Mouse (Mus musculus) intestine, postnatal 0 days (tissue): ENCODE data around the gene Palm. TPM values are rescaled to one million over a fixed set of nuclear protein-coding genes. Genes with fewer than 3 reads are reported as not detected.

ENCODE experiments used
- ATAC-seq: fragments of 200-750 bp; cut with Nextera tagmentation; 2 replicates; pipeline ENCODE4 v1.8.0; 2017; ENCODE audit warnings: mild to moderate bottlenecking, moderate TSS enrichment, moderate library complexity
- H3K27ac ChIP-seq: fragments of 300-500 bp; sonication (generic); 2 replicates; pipeline ENCODE4 v1.5.1; 2014; ENCODE audit warnings: mild to moderate bottlenecking, low read depth, low read length, moderate library complexity
- H3K27me3 ChIP-seq: fragments of 300-500 bp; sonication (generic); replicated peaks from 2 replicates; pipeline ENCODE4 v1.6.1; 2014; ENCODE audit warnings: low read length, mixed read lengths; ENCODE audit not compliant: control insufficient read depth, insufficient read depth
- H3K36me3 ChIP-seq: fragments of 300-500 bp; sonication (generic); 2 replicates; pipeline ENCODE4 v1.6.1; 2014; ENCODE audit warnings: mild to moderate bottlenecking, moderate library complexity; ENCODE audit not compliant: control insufficient read depth, insufficient read depth
- H3K4me1 ChIP-seq: fragments of 300-500 bp; sonication (generic); replicated peaks from 2 replicates; pipeline ENCODE4 v1.6.1; 2014; ENCODE audit warnings: antibody characterized with exemption, low read length, mixed read lengths; ENCODE audit not compliant: control insufficient read depth, insufficient read depth
- H3K4me2 ChIP-seq: fragments of 300-500 bp; sonication (generic); replicated peaks from 2 replicates; pipeline ENCODE4 v1.6.1; 2014; ENCODE audit warnings: low read depth, mild to moderate bottlenecking, moderate library complexity
- H3K4me3 ChIP-seq: fragments of 300-500 bp; sonication (generic); 2 replicates; pipeline ENCODE4 v1.5.1; 2014; ENCODE audit warnings: low read depth, low read length
- H3K9ac ChIP-seq: fragments of 300-500 bp; sonication (generic); 2 replicates; pipeline ENCODE4 v1.6.1; 2014; ENCODE audit warnings: mild to moderate bottlenecking, low read depth, low read length
- H3K9me3 ChIP-seq: fragments of 300-500 bp; sonication (generic); 2 replicates; pipeline ENCODE4 v1.6.1; 2016; ENCODE audit warnings: mixed run types; ENCODE audit not compliant: control insufficient read depth
- CTCF ChIP-seq: sonication (generic); IDR thresholded peaks from 2 replicates; pipeline ENCODE4 v1.5.1; 2016; ENCODE audit warnings: low read depth, mild to moderate bottlenecking, control low read depth, antibody characterized with exemption, moderate library complexity
- WGBS: fragments of 180-500 bp; shearing (Covaris S2); extraction: QIAGEN DNeasy Blood & Tissue Kit; methylation state at CpG from one replicate; pipeline ENCODE4 v1.1.7; 2014; 5-methylcytosine and 5-hydroxymethylcytosine counted together
- polyA plus RNA-seq: library from polyadenylated mRNA; unstranded; fragments of >200 nt; fragmentation: Nextera tagmentation; extraction: Ambion mirVana; gene quantifications from 2 replicates; pipeline ENCODE4 v1.2.1, GENCODE M21; 2015

Palm gene
- polyA plus RNA-seq, 1 experiment from 2014 or later: 19.9 TPM

- no peak overlapping the region for H3K4me3 ChIP-seq
- H3K27me3 ChIP-seq: no peaks in the 10 kb centered on the region
- H3K9me3 ChIP-seq: no peaks in the 10 kb centered on the region
- H3K4me1 ChIP-seq: no peaks in the 10 kb centered on the region
- no peaks in the 10 kb centered on the region for H3K36me3 ChIP-seq
- WGBS: 70% methylated on average over 3 of the region's 3 CpGs
- no peak overlapping the region for H3K27ac ChIP-seq
- no peak overlapping the region for H3K9ac ChIP-seq
- H3K4me2 ChIP-seq: no peak overlapping the region
- TF ChIP-seq CTCF: no peak
- no peak for ATAC-seq
Measured at GRCm38 (mm10) chr10:79842322-79842721, 49.0 kb downstream of the Palm start.

DNA sequence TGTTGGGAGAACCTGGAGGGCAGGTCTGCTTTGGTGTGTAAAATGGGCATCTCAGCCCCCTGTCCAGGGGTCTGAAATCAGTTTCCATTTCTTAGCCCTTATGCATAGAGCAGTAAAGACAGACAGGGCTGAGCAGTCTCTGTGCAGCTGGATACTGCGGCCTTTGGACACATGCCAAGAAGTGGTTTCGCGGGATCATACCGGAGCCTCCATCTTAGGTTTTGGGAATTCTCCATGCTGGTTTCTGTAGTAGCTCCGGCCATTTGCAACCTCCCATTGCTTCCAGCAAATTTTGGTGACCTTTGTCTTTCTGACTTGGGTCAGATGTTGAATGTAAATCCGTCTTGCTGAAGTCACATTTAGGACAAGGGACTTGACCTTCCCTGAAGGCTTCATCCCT is 50.1 kb downstream of the Palm start:
- no peak for ATAC-seq
- no peak overlapping the region for H3K9ac ChIP-seq
- no peak overlapping the region for H3K27ac ChIP-seq
- no peaks in the 10 kb centered on the region for H3K36me3 ChIP-seq
- TF ChIP-seq CTCF: no peak
- H3K4me1 ChIP-seq: no peaks in the 10 kb centered on the region
- H3K27me3 ChIP-seq: no peaks in the 10 kb centered on the region
- H3K4me2 ChIP-seq: no peak overlapping the region
- no peak overlapping the region for H3K4me3 ChIP-seq
- H3K9me3 ChIP-seq: no peaks in the 10 kb centered on the region
- 68% methylated on average over 6 of the region's 6 CpGs for WGBS

DNA sequence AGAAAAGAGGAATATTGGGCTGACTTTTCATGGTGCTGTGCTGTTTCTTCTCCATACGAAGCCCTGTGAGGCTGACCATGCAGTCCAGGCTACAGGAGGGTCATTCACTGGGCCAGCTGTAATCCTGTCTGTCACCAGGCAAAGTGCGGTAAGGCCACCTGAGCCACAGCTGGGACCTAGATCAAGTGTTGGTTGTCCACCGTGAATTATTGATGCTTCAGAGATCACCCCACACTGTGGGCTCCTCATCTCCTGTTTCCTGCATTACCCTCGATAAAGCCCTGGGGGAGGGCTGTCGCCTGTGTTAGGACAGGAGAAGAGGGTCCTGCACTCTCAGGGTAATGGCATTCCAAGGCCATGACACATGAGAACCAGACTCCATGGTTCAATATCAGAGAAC is 53.2 kb downstream of the Palm start:
- Histone ChIP-seq H3K4me1 (peaks cover 2% of the 10 kb centered on the region; the same call in 1 of the 2 replicates), H3K4me2 (no peak overlapping the region), H3K9ac (no peak overlapping the region), H3K4me3 (no peak overlapping the region), H3K27ac (no peak overlapping the region), H3K36me3 (no peaks in the 10 kb centered on the region), H3K9me3 (no peaks in the 10 kb centered on the region), H3K27me3 (no peaks in the 10 kb centered on the region)
- TF ChIP-seq CTCF: no peak
- WGBS: 62% methylated on average over 5 of the region's 5 CpGs
- no peak for ATAC-seq

DNA sequence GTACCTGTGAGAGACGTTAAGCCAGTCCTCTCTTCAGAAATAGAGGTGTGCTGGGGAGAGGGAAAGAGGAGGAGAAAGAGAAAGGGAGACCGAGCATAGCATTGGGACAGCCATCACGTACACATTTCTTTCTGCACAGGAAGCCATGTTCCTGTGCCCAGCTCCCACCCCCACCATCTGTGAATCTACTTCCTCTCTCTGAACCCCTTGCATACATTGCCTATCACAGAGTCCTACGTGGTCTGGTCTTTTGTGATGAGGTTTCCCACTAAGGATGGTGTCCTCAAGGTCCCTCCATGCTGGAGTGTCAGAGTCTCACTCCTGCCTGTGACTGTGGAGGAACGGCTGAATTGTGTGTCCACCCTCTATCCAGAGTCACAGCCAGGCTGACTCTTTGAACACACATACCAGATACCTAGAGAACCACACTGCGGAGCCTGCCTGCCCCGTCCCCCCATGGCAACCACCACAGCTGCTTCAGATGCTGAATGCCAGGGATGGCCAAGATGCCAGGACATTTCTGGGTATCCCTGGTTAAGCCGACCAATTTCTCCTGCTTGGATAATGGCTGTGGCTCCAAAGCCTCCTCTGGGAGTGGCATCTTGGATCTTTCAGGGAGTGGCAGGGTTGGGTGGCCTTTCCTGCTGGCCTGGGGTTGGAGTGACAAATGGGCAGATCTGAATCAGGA is 56.7 kb downstream of the Palm start:
- H3K4me2 ChIP-seq: no peak overlapping the region
- H3K4me1 ChIP-seq: peaks cover 17% of the 10 kb centered on the region
- ATAC-seq: no peak
- 76% methylated on average over 8 of the region's 8 CpGs for WGBS
- no peaks in the 10 kb centered on the region; the same call in 1 of the 2 replicates for H3K36me3 ChIP-seq
- H3K27me3 ChIP-seq: no peaks in the 10 kb centered on the region
- no peak overlapping the region for H3K27ac ChIP-seq
- no peaks in the 10 kb centered on the region for H3K9me3 ChIP-seq
- no peak overlapping the region for H3K9ac ChIP-seq
- H3K4me3 ChIP-seq: no peak overlapping the region
- no peak for TF ChIP-seq CTCF

DNA sequence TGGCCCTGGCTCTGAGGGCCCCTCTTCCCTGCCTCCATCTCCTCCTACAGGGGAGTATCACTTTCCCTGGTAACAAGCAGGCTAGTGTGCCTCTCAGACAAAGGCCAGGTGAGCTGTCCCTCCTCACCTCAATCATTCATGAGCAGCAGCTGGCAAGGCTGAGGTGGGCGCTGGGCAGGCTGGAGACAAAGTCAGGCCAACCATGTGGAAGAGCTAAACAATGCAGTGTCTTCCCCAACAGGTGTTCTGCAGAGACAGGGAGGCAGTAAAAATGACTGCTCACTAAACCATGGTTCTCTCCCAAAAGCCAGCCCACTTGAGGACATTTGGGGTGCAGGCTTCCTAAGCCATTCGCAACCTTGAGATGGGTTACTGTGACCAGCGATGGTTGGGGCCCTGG is 58.3 kb downstream of the Palm start:
- Histone ChIP-seq H3K27me3 (no peaks in the 10 kb centered on the region), H3K4me3 (no peak overlapping the region), H3K9ac (0 out of 2 replicates have a peak overlapping the region, but pooled peaks have one; percentile 7), H3K27ac (peak overlapping the region; percentile 100), H3K4me1 (peaks cover 17% of the 10 kb centered on the region), H3K4me2 (peak overlapping the region; percentile 69), H3K36me3 (peaks cover 4% of the 10 kb centered on the region; the same call in 1 of the 2 replicates), H3K9me3 (no peaks in the 10 kb centered on the region)
- WGBS: 33% methylated on average over 3 of the region's 3 CpGs
- no peak for TF ChIP-seq CTCF
- ATAC-seq: no peak

DNA sequence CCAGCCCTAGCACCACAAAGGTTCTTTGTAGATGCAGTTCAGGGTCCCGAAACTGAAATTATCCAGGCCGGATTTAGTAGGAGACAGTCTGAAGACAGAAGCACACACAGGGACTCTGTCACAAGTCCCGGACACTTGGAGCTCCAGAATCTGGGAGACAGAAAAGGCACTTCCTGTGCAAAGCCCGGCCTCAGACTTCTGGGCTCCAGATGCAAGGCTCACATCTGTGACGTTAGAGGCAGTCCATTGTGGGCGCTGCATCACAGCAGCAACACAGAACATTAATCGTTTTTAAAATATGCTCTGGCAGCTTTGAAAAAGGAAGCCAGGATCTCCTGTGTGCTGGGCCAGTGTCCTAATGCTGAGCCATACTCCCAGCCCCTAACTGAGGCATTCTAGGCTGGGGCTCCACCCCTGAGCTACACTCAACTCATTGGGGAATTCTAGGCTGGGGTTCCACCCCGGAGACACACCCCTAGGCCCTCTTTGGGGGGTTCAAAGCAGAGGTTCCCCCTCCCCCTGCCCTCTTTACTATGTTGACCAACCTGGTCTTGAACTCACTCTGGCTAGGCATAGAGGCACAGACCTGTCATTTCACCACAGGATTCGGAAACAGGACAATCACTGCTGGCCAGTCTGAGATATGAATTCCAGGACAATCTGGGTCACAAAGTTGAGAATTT is 58.9 kb downstream of the Palm start:
- TF ChIP-seq CTCF: no peak
- H3K27me3 ChIP-seq: no peaks in the 10 kb centered on the region
- WGBS: 25% methylated on average over 9 of the region's 9 CpGs
- peak overlapping the region; percentile 100 for H3K27ac ChIP-seq
- peak overlapping the region; percentile 69 for H3K4me2 ChIP-seq
- H3K4me1 ChIP-seq: peaks cover 22% of the 10 kb centered on the region
- peaks cover 10% of the 10 kb centered on the region; the same call in 1 of the 2 replicates for H3K36me3 ChIP-seq
- ATAC-seq: no peak
- 0 out of 2 replicates have a peak overlapping the region, but pooled peaks have one; percentile 38 for H3K4me3 ChIP-seq
- H3K9me3 ChIP-seq: no peaks in the 10 kb centered on the region
- H3K9ac ChIP-seq: peak overlapping the region; percentile 63
